Mouse (Mus musculus) G1E (cell line): ENCODE data around the gene Mthfd1.

Experiments used
- CTCF ChIP-seq: IDR thresholded peaks from 2 replicates; pipeline ENCODE4 v1.5.1; 2012; ENCODE audit warnings: low read depth, low read length, inconsistent platforms, mixed read lengths
- GATA1 ChIP-seq: IDR thresholded peaks from 2 replicates; pipeline ENCODE4 v1.6.1; 2012; ENCODE audit warnings: borderline replicate concordance, low read length, inconsistent platforms, mixed read lengths
- GATA2 ChIP-seq: IDR thresholded peaks from 2 replicates; pipeline ENCODE4 v1.6.1; 2012; ENCODE audit warnings: low read depth, low read length, inconsistent platforms, borderline replicate concordance
- TAL1 ChIP-seq: conservative IDR thresholded peaks from 2 replicates; pipeline ENCODE4 v1.6.1; 2012; ENCODE audit warnings: low read depth, low read length, inconsistent platforms, mixed read lengths

- TF ChIP-seq TAL1, result no peak
- peak; percentile 29; the same call in 1 of the 2 replicates for TF ChIP-seq CTCF
- no peak for TF ChIP-seq GATA1
- TF ChIP-seq GATA2, result no peak
Observed at GRCm38 (mm10) chr12:76290271-76290670, 35.2 kb downstream of the Mthfd1 start.
